In genomic region chr10:85871698-85872478, GRCm38 (mm10) we compare ENCODE assay signal across 7 mouse cellular contexts. TPM values are rescaled to one million over a fixed set of nuclear protein-coding genes. Genes with fewer than 3 reads are reported as not detected.
DNase-seq lines count a peak whose midpoint lies in the region; ATAC-seq lines count a peak whose summit lies in the region.

No protein-coding gene starts in this region.

- no peaks in the 10 kb centered on the region for H3K27me3 ChIP-seq in intestine, embryonic 15.5 days (replicated peaks)
- no peaks in the 10 kb centered on the region for H3K27me3 ChIP-seq in midbrain, embryonic 10.5 days (ENCODE audit: low read depth, poor library complexity, severe bottlenecking)

- peak; percentile 95 for DNase-seq in adrenal gland, adult 2 months
- peak; percentile 87 for DNase-seq in embryo, embryonic 11.5 days (ENCODE audit: low read depth, low spot score)
- DNase-seq in gastrocnemius, postnatal 36 days, result peak; percentile 84 to 89
- peak; percentile 90 to 94 for DNase-seq in left cerebral cortex, postnatal 25 days (ENCODE audit: low spot score in 2 of 2)
- peak; percentile 92 for DNase-seq in midbrain, embryonic 10.5 days (ENCODE audit: low spot score)
- peak; percentile 96 for DNase-seq in right cerebral cortex, postnatal 4 days

- H3K36me3 ChIP-seq in intestine, embryonic 15.5 days, result peaks cover 14% of the 10 kb centered on the region; the same call in 1 of the 2 replicates
- peaks cover 32% of the 10 kb centered on the region for H3K36me3 ChIP-seq in midbrain, embryonic 10.5 days

- H3K9me3 ChIP-seq in intestine, embryonic 15.5 days, result no peaks in the 10 kb centered on the region
- no peaks in the 10 kb centered on the region for H3K9me3 ChIP-seq in midbrain, embryonic 10.5 days (replicated peaks)

- under 1% methylated on average over 49 of the region's 55 CpGs for WGBS in intestine, embryonic 15.5 days
- under 1% methylated on average over 53 of the region's 55 CpGs for WGBS in midbrain, embryonic 10.5 days

- intact Hi-C loops in gastrocnemius, postnatal 36 days (cut with DNase I), result no loop called here
- intact Hi-C loops in left cerebral cortex, postnatal 25 days (cut with DNase I), result loop anchor here (2.0 kb wide), 1 partner anchor 193 kb away; no protein-coding TSS in a partner anchor

- peak overlapping the region; percentile 64 for H3K27ac ChIP-seq in intestine, embryonic 15.5 days
- H3K27ac ChIP-seq in midbrain, embryonic 10.5 days (replicated peaks), result peak overlapping the region; percentile 87

- H3K9ac ChIP-seq in intestine, embryonic 15.5 days, result peak overlapping the region; percentile 77

- ATAC-seq in intestine, embryonic 15.5 days, result peak; percentile 99

- peaks cover 6% of the 10 kb centered on the region; the same call in 1 of the 2 replicates for H3K4me1 ChIP-seq in intestine, embryonic 15.5 days (replicated peaks)
- H3K4me1 ChIP-seq in midbrain, embryonic 10.5 days, result peaks cover 17% of the 10 kb centered on the region

- peak overlapping the region; percentile 85 for H3K4me3 ChIP-seq in intestine, embryonic 15.5 days (replicated peaks)
- H3K4me3 ChIP-seq in midbrain, embryonic 10.5 days, result peak overlapping the region; percentile 88

- H3K4me2 ChIP-seq in intestine, embryonic 15.5 days (replicated peaks), result peak overlapping the region; percentile 67

RNA-seq across cellular contexts. Expression of gene Pwp1, which starts 42.6 kb away (rescaled TPM):
- 10 to 100 TPM; 18.0 to 19.9 TPM for total RNA-seq in adrenal gland, adult 2 months (2021)
- 3.8 and 4.6 TPM in 2 replicates for polyA plus RNA-seq in adrenal gland, adult 2 months (2012; rRNA removed)
- 10 to 100 TPM; 12.2 to 17.8 TPM for total RNA-seq in gastrocnemius, postnatal 36 days (2021)
- polyA plus RNA-seq in intestine, embryonic 15.5 days (2015; fragmentation: Nextera tagmentation; extraction: Ambion mirVana), result 64.0 and 65.6 TPM in 2 replicates
- total RNA-seq in left cerebral cortex, postnatal 25 days (2021), result 10 to 100 TPM; 16.8 to 17.7 TPM
- polyA plus RNA-seq in midbrain, embryonic 10.5 days (2016; fragmentation: Nextera tagmentation; extraction: Ambion mirVana), result 102 and 110 TPM in 2 replicates

RNA-seq across cellular contexts. Expression of gene Prdm4, which starts 45.1 kb away (rescaled TPM):
- 10 to 100 TPM; 13.2 to 17.0 TPM for total RNA-seq in adrenal gland, adult 2 months (2021)
- polyA plus RNA-seq in adrenal gland, adult 2 months (2012; rRNA removed), result 10.5 and 15.3 TPM in 2 replicates
- total RNA-seq in gastrocnemius, postnatal 36 days (2021), result 10 to 100 TPM; 13.4 to 13.6 TPM
- 16.2 TPM in 2 replicates for polyA plus RNA-seq in intestine, embryonic 15.5 days (2015; fragmentation: Nextera tagmentation; extraction: Ambion mirVana)
- total RNA-seq in left cerebral cortex, postnatal 25 days (2021), result 10 to 100 TPM; 27.8 to 29.6 TPM
- 25.1 and 26.0 TPM in 2 replicates for polyA plus RNA-seq in midbrain, embryonic 10.5 days (2016; fragmentation: Nextera tagmentation; extraction: Ambion mirVana)

RNA-seq across cellular contexts. Expression of gene Ascl4, which starts 55.6 kb away (rescaled TPM):
- total RNA-seq in adrenal gland, adult 2 months (2021), result not detected
- polyA plus RNA-seq in adrenal gland, adult 2 months (2012; rRNA removed), result 0.07 TPM in 1 of 2 replicates, not detected in the other
- total RNA-seq in gastrocnemius, postnatal 36 days (2021), result not detected
- 0.15 TPM in 1 of 2 replicates, not detected in the other for polyA plus RNA-seq in intestine, embryonic 15.5 days (2015; fragmentation: Nextera tagmentation; extraction: Ambion mirVana)
- not detected for total RNA-seq in left cerebral cortex, postnatal 25 days (2021)
- polyA plus RNA-seq in midbrain, embryonic 10.5 days (2016; fragmentation: Nextera tagmentation; extraction: Ambion mirVana), result 0.49 and 0.79 TPM in 2 replicates

Comparison
In these comparisons a context has a peak if more than half of its experiments do, and no peak if none do; other contexts are left out.
1. Peak in every context shown above with its lines: DNase-seq, ATAC-seq, H3K4me3 ChIP-seq and H3K27ac ChIP-seq.